Mouse (Mus musculus) bone marrow, adult 2 months (tissue): ENCODE data around the gene Oxct1.

Experiments
- CTCF ChIP-seq: fragments of 200-500 bp; IDR thresholded peaks from 2 replicates; pipeline ENCODE4 v1.5.1; 2011; ENCODE audit warnings: low read length, control low read depth; ENCODE audit not compliant: control insufficient read depth, insufficient read depth
- POLR2A ChIP-seq: fragments of 200-500 bp; IDR thresholded peaks from 2 replicates; pipeline ENCODE4 v1.6.1; 2011; ENCODE audit warnings: low read depth, mild to moderate bottlenecking, control low read depth, low read length, borderline replicate concordance; ENCODE audit not compliant: control insufficient read depth

- TF ChIP-seq POLR2A (no peak), CTCF (no peak)
Observed at GRCm38 (mm10) chr15:4013873-4014272, 12.3 kb upstream of the Oxct1 start.
